Mouse (Mus musculus) forebrain, embryonic 14.5 days (tissue): ENCODE measurements at regions not wholly inside any gene's neighbourhood (a gene's known extent, or its start where the extent isn't known, plus 50 kb on each side); places are given as distances from the start of the nearest gene placed in this dataset.

Experiments
- ATAC-seq: fragments of 200-750 bp; cut with Nextera tagmentation; 2 replicates; pipeline ENCODE4 v1.8.0; 2017; ENCODE audit warnings: mild to moderate bottlenecking, moderate library complexity
- DNase-seq: peaks from one replicate; pipeline ENCODE4 v3.0.0-alpha.2; 2015; ENCODE audit warnings: low spot score
- H3K27ac ChIP-seq: fragments of 300-500 bp; sonication (generic); 2 replicates; pipeline ENCODE4 v1.5.1; 2014; ENCODE audit warnings: low read depth, mild to moderate bottlenecking, control low read depth, low read length, moderate library complexity
- H3K27me3 ChIP-seq: fragments of 300-500 bp; sonication (generic); replicated peaks from 2 replicates; pipeline ENCODE4 v1.6.1; 2014; ENCODE audit warnings: low read length, control low read depth, mixed read lengths; ENCODE audit not compliant: control insufficient read depth, insufficient read depth
- H3K36me3 ChIP-seq: fragments of 300-500 bp; sonication (generic); 2 replicates; pipeline ENCODE4 v1.6.1; 2014; ENCODE audit warnings: low read length, control low read depth; ENCODE audit not compliant: control insufficient read depth, insufficient read depth
- H3K4me1 ChIP-seq: fragments of 300-500 bp; sonication (generic); 2 replicates; pipeline ENCODE4 v1.6.1; 2014; ENCODE audit warnings: antibody characterized with exemption, low read length, control low read depth; ENCODE audit not compliant: control insufficient read depth, insufficient read depth
- H3K4me2 ChIP-seq: fragments of 300-500 bp; sonication (generic); 2 replicates; pipeline ENCODE4 v1.6.1; 2014; ENCODE audit warnings: mild to moderate bottlenecking, control low read depth, low read length
- H3K4me3 ChIP-seq: fragments of 300-500 bp; sonication (generic); 2 replicates; pipeline ENCODE4 v1.5.1; 2014; ENCODE audit warnings: low read depth, low read length, control low read depth
- H3K9ac ChIP-seq: fragments of 300-500 bp; sonication (generic); 2 replicates; pipeline ENCODE4 v1.6.1; 2014; ENCODE audit warnings: mild to moderate bottlenecking, low read length, control low read depth, moderate library complexity
- H3K9me3 ChIP-seq: fragments of 300-500 bp; sonication (generic); replicated peaks from 2 replicates; pipeline ENCODE4 v1.6.1; 2016; ENCODE audit warnings: low read length, control low read depth, mixed read lengths; ENCODE audit not compliant: control insufficient read depth
- WGBS: fragments of 180-500 bp; shearing (Covaris S2); extraction: QIAGEN DNeasy Blood & Tissue Kit; methylation state at CpG from one replicate; pipeline ENCODE4 v1.1.7; 2014; 5-methylcytosine and 5-hydroxymethylcytosine counted together

- Histone ChIP-seq H3K27ac (no peak overlapping the region), H3K27me3 (no peaks in the 10 kb centered on the region), H3K9me3 (no peaks in the 10 kb centered on the region), H3K4me1 (no peaks in the 10 kb centered on the region), H3K36me3 (no peaks in the 10 kb centered on the region), H3K4me2 (no peak overlapping the region), H3K4me3 (no peak overlapping the region), H3K9ac (no peak overlapping the region)
- no peak for DNase-seq
- 56% methylated on average over 6 of the region's 6 CpGs for WGBS
- no peak for ATAC-seq
Observed at GRCm38 (mm10) chr2:144177268-144177667, 93.2 kb upstream of the Mgme1 start.

- no peak overlapping the region for H3K27ac ChIP-seq
- no peak for DNase-seq
- no peak overlapping the region for H3K4me2 ChIP-seq
- no peaks in the 10 kb centered on the region for H3K36me3 ChIP-seq
- ATAC-seq = no peak
- no peaks in the 10 kb centered on the region for H3K4me1 ChIP-seq
- WGBS = 83% methylated on average over 6 of the region's 6 CpGs
- no peaks in the 10 kb centered on the region for H3K27me3 ChIP-seq
- H3K4me3 ChIP-seq = no peak overlapping the region
- H3K9ac ChIP-seq = no peak overlapping the region
- H3K9me3 ChIP-seq = no peaks in the 10 kb centered on the region
Observed at GRCm38 (mm10) chr2:144177920-144178319, 92.5 kb upstream of the Mgme1 start.

GRCm38 (mm10) chr2:144182108-144182507 lies 88.4 kb upstream of the Mgme1 start:
- Histone ChIP-seq H3K4me1 (no peaks in the 10 kb centered on the region), H3K9ac (no peak overlapping the region), H3K27ac (no peak overlapping the region), H3K27me3 (no peaks in the 10 kb centered on the region), H3K36me3 (no peaks in the 10 kb centered on the region), H3K4me2 (no peak overlapping the region), H3K9me3 (no peaks in the 10 kb centered on the region), H3K4me3 (no peak overlapping the region)
- WGBS = 84% methylated on average over 5 of the region's 5 CpGs
- ATAC-seq (no peak), DNase-seq (no peak)

- no peaks in the 10 kb centered on the region for H3K36me3 ChIP-seq
- H3K27ac ChIP-seq = no peak overlapping the region
- DNase-seq (no peak), ATAC-seq (no peak)
- H3K4me3 ChIP-seq = no peak overlapping the region
- no peaks in the 10 kb centered on the region for H3K27me3 ChIP-seq
- no peaks in the 10 kb centered on the region for H3K9me3 ChIP-seq
- H3K4me1 ChIP-seq = no peaks in the 10 kb centered on the region
- H3K4me2 ChIP-seq = no peak overlapping the region
- no peak overlapping the region for H3K9ac ChIP-seq
- 65% methylated on average over 7 of the region's 7 CpGs for WGBS
Observed at GRCm38 (mm10) chr2:144182542-144182941, 87.9 kb upstream of the Mgme1 start.

- H3K27me3 ChIP-seq = no peaks in the 10 kb centered on the region
- 80% methylated on average over 5 of the region's 5 CpGs for WGBS
- H3K9ac ChIP-seq = no peak overlapping the region
- H3K27ac ChIP-seq = no peak overlapping the region
- ATAC-seq (no peak), DNase-seq (no peak)
- H3K4me1 ChIP-seq = no peaks in the 10 kb centered on the region
- H3K9me3 ChIP-seq = no peaks in the 10 kb centered on the region
- H3K4me2 ChIP-seq = no peak overlapping the region
- no peak overlapping the region for H3K4me3 ChIP-seq
- H3K36me3 ChIP-seq = no peaks in the 10 kb centered on the region
Observed at GRCm38 (mm10) chr2:144183371-144183944, 87.0 kb upstream of the Mgme1 start.

GRCm38 (mm10) chr2:144185175-144185574 lies 85.3 kb upstream of the Mgme1 start:
- no peaks in the 10 kb centered on the region for H3K27me3 ChIP-seq
- DNase-seq (no peak), ATAC-seq (no peak)
- 87% methylated on average over 3 of the region's 3 CpGs for WGBS
- no peaks in the 10 kb centered on the region for H3K9me3 ChIP-seq
- no peaks in the 10 kb centered on the region for H3K4me1 ChIP-seq
- no peak overlapping the region for H3K27ac ChIP-seq
- H3K4me3 ChIP-seq = no peak overlapping the region
- H3K4me2 ChIP-seq = no peak overlapping the region
- H3K9ac ChIP-seq = no peak overlapping the region
- no peaks in the 10 kb centered on the region for H3K36me3 ChIP-seq

- no peaks in the 10 kb centered on the region for H3K27me3 ChIP-seq
- DNase-seq (no peak), ATAC-seq (no peak)
- H3K36me3 ChIP-seq = no peaks in the 10 kb centered on the region
- H3K9me3 ChIP-seq = no peaks in the 10 kb centered on the region
- H3K9ac ChIP-seq = no peak overlapping the region
- H3K27ac ChIP-seq = no peak overlapping the region
- H3K4me3 ChIP-seq = no peak overlapping the region
- H3K4me2 ChIP-seq = no peak overlapping the region
- 88% methylated on average over 3 of the region's 3 CpGs for WGBS
- no peaks in the 10 kb centered on the region for H3K4me1 ChIP-seq
Observed at GRCm38 (mm10) chr2:144186426-144186825, 84.0 kb upstream of the Mgme1 start.

GRCm38 (mm10) chr2:144188076-144188475 lies 82.4 kb upstream of the Mgme1 start:
- H3K4me1 ChIP-seq = no peaks in the 10 kb centered on the region
- ATAC-seq = no peak
- WGBS = 68% methylated on average over 3 of the region's 3 CpGs
- H3K36me3 ChIP-seq = no peaks in the 10 kb centered on the region
- no peak overlapping the region for H3K27ac ChIP-seq
- no peaks in the 10 kb centered on the region for H3K9me3 ChIP-seq
- H3K4me2 ChIP-seq = no peak overlapping the region
- no peaks in the 10 kb centered on the region for H3K27me3 ChIP-seq
- no peak for DNase-seq
- no peak overlapping the region for H3K9ac ChIP-seq
- no peak overlapping the region for H3K4me3 ChIP-seq

- Histone ChIP-seq H3K27me3 (no peaks in the 10 kb centered on the region), H3K4me2 (no peak overlapping the region), H3K9ac (no peak overlapping the region), H3K36me3 (no peaks in the 10 kb centered on the region), H3K27ac (no peak overlapping the region), H3K4me3 (no peak overlapping the region), H3K9me3 (no peaks in the 10 kb centered on the region), H3K4me1 (no peaks in the 10 kb centered on the region)
- DNase-seq = no peak
- no peak for ATAC-seq
- 8% methylated on average over 4 of the region's 4 CpGs for WGBS
Observed at GRCm38 (mm10) chr2:144188485-144188884, 82.0 kb upstream of the Mgme1 start.
